Mouse (Mus musculus) adrenal gland, postnatal 25 days (tissue): ENCODE data around the gene Synpr. TPM values are rescaled to one million over a fixed set of nuclear protein-coding genes. Genes with fewer than 3 reads are reported as not detected.

ENCODE experiments used
- DNase-seq: peaks from one replicate; pipeline ENCODE4 v3.0.0; 2021; ENCODE audit warnings: mixed read lengths
- total RNA-seq: library from RNA; stranded (reverse); gene quantifications from 2 replicates; pipeline ENCODE4 v1.2.3, GENCODE M21; 2021

Gene Synpr
- total RNA-seq, 1 experiment from 2014 or later: 9.5 TPM

GRCm38 (mm10) chr14:13355569-13356362, 71.2 kb downstream of the Synpr start:
- peak; percentile 37 for DNase-seq

DNA sequence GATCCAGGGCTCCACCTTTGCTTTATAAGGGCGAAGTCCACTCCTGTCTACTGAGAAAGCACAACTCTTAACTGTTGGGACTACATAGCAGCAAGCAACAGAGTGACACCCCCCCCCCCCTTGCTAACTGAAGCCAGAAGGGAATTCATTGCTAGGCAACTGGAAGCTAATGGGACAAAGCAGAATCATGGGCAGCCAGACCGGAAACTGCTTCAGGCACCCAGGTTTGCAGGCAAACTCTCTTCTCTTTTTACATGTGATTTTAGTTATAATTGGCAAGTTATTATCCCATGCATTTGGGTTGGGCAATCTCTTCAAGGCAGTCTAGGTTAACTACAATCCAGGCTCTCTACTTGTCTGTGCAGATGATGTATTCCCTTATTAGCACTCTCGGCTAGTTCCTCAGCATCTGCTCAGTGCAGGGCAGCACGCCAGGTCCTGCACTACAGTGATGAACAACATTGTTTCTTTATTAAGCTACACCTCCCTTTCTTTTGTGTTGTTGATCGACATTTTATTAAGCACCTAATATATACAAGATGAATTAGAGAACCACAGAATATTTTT, 72.6 kb downstream of the Synpr start:
- no peak for DNase-seq

GRCm38 (mm10) chr14:13358037-13358436, 73.5 kb downstream of the Synpr start:
- DNase-seq: no peak

DNA sequence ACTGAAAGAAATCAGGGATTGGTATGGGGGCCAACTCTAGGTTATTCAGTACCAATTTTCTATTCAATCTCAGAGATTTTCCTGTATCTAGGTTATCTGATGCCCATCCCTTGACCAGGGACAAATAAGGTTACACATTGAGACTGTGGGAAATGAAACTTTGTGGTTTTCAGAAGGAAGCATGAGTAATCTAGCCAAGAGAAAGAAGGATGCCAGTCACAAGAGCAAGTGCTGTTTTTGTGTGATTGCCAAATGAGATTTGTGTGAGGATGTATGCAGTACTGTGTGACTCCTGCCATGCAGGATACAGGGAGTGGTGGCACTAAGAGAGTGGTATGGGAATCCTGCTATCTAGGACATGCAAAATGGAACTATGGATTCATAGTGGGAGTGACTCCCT, 76.6 kb downstream of the Synpr start:
- DNase-seq: no peak

DNA sequence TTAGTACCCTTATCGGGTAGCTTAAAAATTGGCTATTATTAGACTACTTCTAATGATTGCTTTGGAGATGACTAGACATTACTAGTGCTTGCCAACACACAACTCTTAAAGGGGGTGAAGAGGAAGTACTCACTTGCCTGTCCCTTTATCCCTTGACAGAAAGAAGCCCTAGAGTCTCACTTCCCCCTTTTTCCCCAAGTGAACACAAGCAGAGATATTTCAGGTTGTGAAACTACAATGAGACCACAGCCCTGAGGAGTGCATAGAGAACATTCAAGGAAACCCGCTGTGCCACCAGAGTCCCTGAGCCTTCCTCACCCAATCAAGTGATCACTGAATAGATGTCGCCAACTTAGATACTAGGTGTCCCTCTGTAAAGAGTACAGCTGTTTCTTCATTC, 77.1 kb downstream of the Synpr start:
- DNase-seq: no peak

DNA sequence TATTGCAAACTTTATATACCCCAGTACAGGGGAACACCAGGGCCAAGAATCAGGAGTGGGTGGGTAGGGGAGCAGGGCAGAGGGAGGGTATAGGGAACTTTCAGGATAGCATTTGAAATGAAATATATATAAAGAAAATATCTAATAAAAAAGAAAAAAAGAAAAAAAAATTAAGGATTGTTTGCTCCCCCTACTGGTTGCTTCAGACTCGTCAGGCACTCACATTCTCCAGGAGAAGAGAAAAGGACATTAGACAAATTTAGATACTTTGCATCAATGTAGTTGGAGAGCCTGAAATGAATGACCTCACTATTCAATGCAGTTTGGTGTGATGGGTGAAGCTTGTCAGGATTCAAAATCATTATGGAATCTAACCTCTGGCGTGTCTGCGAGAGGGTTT, 83.7 kb downstream of the Synpr start:
- DNase-seq: no peak

GRCm38 (mm10) chr14:13389081-13389480, 104.5 kb downstream of the Synpr start:
- no peak for DNase-seq

DNA sequence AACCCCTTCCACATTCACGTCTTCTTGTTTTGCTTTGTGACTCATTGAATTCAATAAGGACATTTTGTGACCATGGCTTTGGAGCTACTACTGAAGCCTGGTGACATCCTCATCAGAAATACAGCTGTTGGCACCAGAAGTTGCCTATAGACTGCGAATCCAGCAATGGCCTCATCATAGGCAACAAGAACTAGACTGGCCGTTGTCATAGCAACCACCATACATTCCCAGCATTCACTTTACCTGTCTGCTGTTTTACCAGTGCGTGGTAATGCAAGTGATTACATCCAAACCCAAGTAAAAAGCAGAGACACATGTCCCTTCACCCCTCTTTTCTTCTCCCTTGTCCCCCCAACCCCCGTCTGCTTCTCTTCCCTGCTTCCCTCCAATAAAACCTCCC, 105.4 kb downstream of the Synpr start:
- DNase-seq: no peak

GRCm38 (mm10) chr14:13399226-13400020, 114.8 kb downstream of the Synpr start:
- no peak for DNase-seq

GRCm38 (mm10) chr14:13411636-13412035, 127.1 kb downstream of the Synpr start:
- no peak for DNase-seq

DNA sequence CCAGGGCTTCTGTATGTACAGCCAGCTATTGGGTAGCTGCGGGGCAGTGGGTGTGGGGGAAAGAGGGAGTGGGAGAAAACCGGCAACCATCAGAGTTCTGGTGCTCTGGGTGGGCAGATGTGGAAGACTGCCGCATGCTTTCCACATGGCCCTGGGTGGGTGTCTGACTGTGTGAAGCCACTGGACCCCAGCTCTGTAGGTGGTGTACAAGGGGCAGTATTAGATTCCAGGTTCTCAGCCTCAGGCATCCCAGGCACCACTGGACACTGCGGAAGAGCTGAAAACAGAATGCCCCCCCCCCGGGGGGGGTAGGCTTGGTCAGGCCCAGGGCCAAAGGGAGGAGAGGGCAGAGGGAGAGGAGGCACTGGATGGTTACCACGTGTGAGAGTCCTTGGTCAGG, 156.1 kb downstream of the Synpr start:
- DNase-seq: no peak

GRCm38 (mm10) chr14:13444908-13445307, 160.3 kb downstream of the Synpr start:
- no peak for DNase-seq

GRCm38 (mm10) chr14:13453461-13454204, 169.1 kb downstream of the Synpr start:
- no peak for DNase-seq

DNA sequence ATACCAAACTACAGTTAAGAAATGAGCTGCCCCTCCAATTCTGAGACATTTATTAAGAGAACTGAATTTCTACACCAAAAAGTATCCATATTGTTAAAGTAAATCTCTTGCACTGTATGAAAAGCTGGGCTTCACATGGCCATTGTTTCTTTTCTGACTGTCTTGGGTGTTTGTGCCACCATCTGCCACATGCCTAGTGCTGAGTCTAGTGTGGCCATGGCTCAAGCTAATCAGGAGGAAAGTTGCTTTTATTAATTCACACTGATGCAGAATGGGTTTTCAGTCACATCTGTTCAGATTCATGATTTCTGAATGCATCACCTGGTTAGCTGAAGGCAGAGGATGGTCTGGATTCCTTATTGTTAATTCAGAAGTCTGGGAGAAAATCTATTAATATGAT, 170.4 kb downstream of the Synpr start:
- DNase-seq: no peak

DNA sequence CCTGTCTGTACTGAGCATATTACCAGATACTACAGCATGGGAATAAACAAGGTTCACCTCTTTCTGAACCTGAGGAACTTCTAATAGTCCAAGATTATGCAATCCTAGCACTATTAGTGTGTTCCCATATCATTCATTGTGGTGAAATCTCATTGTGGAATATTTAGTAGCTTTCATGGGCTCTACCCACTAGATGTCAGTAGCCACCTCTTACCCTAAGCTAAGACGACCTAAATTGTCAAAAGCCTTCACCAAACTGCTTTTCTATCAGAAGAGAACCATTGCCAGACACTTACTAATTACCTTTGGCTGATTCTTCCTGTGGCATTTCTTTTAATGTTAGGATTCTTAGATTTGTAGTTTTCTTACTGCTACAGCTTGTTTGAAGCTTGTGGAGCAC, 174.8 kb downstream of the Synpr start:
- DNase-seq: no peak

- DNase-seq: no peak
Observed at GRCm38 (mm10) chr14:13469211-13469610, 184.6 kb downstream of the Synpr start.

DNA sequence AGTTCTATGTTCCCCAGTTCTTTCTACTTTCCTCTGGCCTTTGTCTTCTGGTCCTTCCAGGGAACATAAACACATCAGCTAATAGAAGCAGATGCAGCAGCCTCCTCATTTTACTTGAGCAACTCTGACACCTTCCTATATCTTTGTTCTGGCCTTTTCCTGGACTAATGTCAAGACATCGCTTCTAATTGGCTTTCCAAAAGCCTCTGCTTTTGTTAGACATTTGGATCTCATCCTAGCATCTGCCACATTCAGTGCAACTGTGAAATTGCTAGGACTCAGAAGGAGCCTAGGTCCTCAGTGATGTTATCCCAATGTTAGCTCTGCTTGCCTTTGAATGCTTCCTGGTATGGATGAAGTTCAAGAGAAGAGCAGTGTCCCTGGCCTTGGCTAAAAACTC, 193.2 kb downstream of the Synpr start:
- no peak for DNase-seq

- DNase-seq: no peak
Observed at GRCm38 (mm10) chr14:13505355-13505754, 220.8 kb downstream of the Synpr start.

DNA sequence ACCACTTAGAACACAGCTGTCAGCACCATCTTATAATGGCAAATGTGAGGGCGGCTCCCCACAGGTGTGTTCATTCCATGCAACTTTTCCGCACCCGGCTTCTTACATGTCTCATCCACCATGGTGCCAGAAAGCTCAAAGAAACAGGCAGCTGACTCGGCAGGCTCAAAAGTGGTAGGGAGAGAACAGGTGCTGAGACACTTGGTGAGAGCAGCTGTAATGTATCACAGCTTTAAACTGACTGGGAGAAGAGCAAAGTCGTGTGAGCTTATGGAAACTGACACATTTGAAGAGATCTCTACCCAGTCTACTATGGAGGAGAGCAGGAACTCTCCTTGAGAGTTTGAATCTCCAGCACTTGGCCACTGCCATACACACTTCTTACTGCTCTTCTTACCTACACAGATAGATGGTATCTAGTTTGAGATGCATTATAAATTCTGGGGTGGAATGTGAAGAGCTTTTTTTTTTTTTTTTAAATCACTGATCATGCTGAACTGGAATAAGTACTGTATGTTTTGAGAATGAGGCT, 234.1 kb downstream of the Synpr start:
- no peak for DNase-seq

DNA sequence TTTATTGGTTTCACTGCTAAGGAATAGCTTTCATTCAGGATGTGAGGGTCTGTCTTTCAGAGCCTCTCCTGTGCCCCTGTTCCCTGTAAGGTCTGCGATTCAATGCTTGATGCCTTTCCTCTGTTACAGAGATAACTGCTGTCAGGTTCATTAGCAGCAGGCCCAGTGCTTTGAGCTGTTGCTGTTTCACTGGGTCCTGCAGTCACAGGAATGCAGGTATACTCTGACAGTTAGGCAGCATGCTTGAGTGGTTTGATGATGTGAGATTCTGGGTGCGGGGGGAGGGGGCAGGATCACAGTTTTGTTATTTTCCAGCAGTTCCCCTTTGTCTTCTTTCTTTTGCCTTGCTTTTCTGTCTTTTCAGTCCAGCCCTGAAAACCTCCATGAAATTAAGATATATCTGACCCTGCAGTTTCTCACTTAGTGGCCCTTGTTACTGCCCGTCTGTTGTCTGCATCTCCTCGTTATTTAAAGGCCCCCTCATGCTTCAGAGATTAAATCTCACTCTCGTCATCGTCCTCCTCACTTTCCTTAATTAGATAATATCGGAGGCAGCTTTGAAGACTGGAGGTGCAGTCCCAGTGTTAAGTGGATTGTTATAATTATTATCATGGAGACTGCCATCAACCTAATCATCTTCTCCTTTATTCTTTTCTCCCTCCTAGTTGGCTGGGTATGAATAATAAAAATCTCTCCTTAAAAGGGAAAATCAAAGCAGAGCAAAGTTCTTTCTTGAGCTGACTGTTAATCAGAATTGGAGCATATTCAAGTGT, 234.8 kb downstream of the Synpr start:
- no peak for DNase-seq

- no peak for DNase-seq
Observed at GRCm38 (mm10) chr14:13547746-13548145, 263.2 kb downstream of the Synpr start.

GRCm38 (mm10) chr14:13551209-13551608, 266.6 kb downstream of the Synpr start:
- DNase-seq: no peak
